Mouse (Mus musculus) megakaryocyte, adult 5-6 weeks (primary cell): ENCODE measurements around the gene Gnao1. TPM values are rescaled to one million over a fixed set of nuclear protein-coding genes. Genes with fewer than 3 reads are reported as not detected.

Source experiments
- ATAC-seq: 2 replicates; pipeline ENCODE4 v1.8.0; 2016; ENCODE audit warnings: mild to moderate bottlenecking, inconsistent platforms; ENCODE audit not compliant: poor library complexity, severe bottlenecking
- total RNA-seq, 2 experiments: library from RNA; stranded (forward) in 1 of 2; stranded (reverse) in 1 of 2; fragments of 153-499, 151-499 nt in 1 of 2; fragments of 221-1000, 200-1000 nt in 1 of 2; gene quantifications; 2 replicates each; pipeline versions ENCODE4 v1.2.3 to v1.2.4; 2015 to 2017

Gnao1 gene
- total RNA-seq, 2 experiments from 2014 or later = not detected

DNA sequence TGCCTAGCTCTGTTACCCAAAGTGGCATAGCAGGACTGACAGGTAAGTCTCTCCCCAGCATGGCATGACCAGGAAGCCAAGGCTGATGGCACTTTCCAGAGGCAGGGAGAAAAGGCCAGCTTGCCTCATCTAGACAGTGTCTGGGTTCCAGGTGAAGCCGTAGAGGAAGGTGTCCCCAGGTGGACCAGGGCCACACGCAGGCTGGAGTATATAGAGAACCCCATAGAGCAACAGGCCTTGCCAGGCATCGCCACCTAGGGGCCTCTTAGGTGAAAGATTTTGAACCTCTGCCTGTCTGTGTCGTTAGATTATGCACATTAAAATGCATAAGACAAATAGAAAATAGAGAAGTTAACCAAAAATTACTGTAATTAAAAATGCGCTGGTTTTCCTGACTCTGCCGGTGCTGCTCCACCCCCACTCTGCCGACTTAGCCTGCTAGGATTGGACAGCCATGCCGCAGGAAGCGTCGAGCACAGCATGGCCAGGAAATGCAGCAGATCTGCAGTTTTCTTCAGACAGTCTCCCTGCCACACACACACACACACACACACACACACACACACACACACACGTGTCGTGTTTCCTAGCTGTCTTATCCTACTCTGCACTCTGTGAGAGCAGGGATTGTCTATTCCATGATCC, 34.2 kb downstream of the Gnao1 start:
- no peak for ATAC-seq

GRCm38 (mm10) chr8:93845186-93845585, 35.4 kb downstream of the Gnao1 start:
- no peak for ATAC-seq

DNA sequence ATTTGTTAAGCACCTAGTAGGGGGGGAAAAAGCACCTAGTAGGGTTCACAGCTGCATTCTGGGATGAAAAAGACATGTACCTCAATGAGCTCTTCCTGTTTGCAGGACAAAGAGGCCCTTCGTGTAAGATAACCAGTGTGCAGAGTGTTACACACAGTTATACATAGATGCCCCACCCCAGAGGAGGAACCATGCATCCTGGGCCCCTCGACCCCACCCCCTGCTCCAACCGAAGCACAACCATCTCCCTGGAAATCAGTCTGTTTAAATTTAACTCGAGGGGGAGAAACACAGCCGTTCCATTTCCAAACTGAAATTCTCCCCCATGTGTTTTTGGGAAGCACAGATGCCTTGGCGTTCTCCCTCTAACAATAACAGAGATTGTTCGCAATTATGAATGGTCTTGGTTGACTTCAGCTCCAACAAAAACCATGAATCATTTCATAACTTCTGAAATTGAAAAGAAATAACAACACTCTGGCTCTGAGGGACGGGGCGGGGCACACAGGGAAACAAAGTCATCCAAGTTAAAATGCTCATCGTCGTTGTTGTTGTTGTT, 42.4 kb downstream of the Gnao1 start:
- no peak for ATAC-seq

GRCm38 (mm10) chr8:93852851-93853461, 43.2 kb downstream of the Gnao1 start:
- no peak for ATAC-seq

- ATAC-seq = no peak
Measured at GRCm38 (mm10) chr8:93854676-93855075, 44.9 kb downstream of the Gnao1 start.

- no peak for ATAC-seq
Measured at GRCm38 (mm10) chr8:93855272-93855671, 45.5 kb downstream of the Gnao1 start.

GRCm38 (mm10) chr8:93857144-93857543, 47.4 kb downstream of the Gnao1 start:
- ATAC-seq = no peak

DNA sequence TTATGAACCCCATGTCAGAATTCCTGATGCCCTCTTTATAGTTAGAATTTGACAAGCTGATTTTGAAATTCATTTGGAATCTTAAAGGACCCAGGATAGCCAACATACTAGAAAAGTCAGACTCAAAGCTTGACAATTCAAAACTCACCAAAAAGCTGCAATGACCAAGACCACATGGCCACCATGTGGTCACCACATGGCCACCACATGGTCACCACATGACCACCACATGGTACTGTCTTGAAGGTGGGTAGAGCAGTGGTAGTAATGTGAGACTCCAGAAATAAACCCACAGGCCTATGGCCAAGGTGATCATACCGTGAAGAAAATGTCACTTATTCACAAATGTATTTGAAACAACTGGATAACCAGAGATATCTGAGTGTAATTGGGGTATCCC, 48.5 kb downstream of the Gnao1 start:
- no peak for ATAC-seq

GRCm38 (mm10) chr8:93860020-93860419, 50.3 kb downstream of the Gnao1 start:
- ATAC-seq = no peak

- no peak for ATAC-seq
Measured at GRCm38 (mm10) chr8:93864064-93864463, 54.3 kb downstream of the Gnao1 start.

DNA sequence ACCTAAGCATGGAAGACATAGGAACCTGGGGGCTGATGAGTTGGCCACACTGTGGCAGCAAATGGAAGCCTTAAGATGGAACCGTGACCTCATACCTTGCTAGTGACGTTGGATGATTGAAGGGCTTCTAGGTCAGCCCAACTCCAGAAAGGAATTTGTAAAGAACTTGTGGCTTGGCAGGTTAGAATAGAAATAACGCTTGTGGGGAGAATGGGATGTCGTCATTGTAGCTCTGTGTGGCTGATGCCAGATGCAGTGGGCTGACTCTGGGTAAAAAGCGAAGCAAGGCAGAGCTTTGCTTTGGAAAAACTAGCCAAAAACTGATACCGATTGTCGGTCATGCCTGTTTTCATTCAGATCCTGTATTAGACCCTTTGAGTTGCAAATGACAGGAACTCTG, 56.5 kb downstream of the Gnao1 start:
- no peak for ATAC-seq

- no peak for ATAC-seq
Measured at GRCm38 (mm10) chr8:93868486-93869221, 58.9 kb downstream of the Gnao1 start.

DNA sequence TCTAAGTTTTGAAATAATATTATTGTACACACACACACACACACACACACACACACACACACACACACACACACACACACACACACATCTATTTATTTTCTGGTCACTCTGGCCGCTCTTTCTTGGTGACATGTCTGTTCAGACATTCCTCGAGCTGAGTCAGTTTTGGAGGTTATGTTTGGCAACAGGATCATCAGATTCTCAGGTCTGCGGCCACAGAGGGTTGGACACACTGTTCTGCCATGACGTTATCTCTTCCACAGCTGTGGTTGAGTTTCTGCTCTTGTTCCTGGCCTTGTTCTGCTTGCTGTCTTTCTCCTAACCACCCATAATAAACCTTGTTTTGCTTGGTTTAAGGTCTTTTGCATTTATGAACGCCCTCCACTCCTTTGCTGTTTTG, 61.5 kb downstream of the Gnao1 start:
- no peak for ATAC-seq

DNA sequence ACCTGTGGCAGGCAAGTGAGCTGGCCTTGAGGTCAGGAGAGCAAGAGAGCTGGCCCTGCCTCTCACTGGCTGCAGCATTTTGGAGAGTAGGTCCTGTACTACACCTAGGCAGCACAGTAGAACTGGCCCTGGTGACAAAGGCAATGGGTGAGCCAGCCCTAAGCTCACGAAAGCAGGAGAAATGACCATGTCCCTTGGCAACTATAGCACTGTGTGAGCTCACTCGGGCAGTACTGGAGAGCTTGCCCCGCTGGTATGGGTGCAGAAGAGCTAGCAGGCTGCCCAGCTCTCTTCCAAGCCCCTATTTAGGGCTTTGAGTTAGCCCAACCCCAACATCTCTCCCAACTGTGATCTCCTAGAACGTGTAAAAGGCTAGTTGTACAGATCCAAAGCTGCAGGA, 68.6 kb downstream of the Gnao1 start:
- ATAC-seq = no peak

DNA sequence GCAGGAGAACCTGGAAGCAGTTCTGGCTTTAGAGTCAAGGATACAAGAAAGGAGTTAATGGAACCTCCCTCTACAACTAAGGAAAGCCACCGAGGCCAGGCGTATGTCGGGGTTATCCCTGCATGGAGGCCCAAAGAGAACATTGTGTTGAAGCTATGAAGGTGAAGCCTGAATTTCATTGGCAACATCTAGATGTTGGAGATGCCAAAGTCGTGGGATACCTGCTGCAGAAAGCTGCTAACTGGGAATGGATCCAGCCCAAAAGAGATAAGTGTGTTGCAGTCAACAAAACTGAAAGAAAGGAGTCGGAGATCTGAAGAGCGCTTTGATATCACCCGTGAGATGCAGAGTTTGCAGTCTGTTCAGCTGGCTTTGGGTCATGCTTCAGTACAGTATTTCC, 70.2 kb downstream of the Gnao1 start:
- no peak for ATAC-seq

DNA sequence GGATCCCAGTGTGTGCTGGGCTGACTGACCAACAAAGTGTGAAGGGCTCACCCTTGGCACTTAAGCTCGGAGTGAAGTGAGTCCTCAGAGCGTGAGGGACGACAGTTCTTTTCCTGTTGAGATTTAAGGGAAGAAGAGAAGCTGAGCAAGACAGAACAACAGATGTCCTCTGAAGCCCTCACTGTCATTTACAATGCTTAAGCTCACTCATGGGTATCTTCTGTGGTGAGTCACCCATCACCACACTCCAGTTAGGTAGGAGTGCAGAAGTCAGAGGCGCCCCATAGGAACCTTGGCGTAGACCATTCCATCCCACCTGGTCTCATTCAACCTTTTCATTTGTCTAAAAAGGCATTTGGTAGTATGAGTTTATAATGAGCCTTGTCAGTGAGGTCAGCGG, 71.6 kb downstream of the Gnao1 start:
- ATAC-seq = no peak

DNA sequence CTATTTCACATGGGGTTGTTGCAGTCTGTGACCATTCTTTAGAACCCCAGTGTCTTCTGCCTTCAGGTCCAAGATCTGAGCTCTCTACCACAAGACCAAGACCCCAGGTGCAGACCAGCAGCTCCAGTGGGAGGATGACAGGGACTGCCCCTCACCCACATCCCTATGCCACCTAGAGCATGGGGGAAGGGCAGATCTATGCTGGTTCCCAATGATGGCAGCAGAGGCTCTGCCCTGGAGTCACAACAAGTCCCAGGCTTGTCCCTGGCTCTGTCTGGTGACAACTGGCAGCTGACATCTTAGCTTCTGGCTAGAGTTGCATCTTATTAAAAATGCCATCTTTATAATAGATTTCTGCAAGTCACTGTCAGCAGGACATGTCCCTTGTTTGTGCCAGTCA, 73.5 kb downstream of the Gnao1 start:
- no peak for ATAC-seq

DNA sequence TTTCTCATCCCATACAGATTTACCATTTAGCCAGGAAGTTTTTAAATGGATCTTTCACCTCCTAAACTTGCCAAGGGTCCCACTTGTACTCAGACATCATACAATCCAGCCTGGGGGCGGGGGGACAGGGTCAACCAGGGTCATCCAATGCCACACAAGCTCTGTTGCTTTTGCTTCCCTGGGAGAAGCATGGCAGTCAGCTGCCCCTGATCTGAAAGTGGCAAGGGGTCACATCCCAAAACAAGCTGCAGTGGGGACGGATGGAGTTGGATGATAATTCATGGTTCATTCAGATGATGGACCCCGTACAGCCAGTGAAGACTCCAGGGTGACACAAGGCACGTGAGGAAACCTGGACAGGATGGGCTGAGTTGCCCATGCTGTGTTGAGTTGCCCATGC, 74.0 kb downstream of the Gnao1 start:
- ATAC-seq = no peak

- no peak for ATAC-seq
Measured at GRCm38 (mm10) chr8:93884316-93884715, 74.5 kb downstream of the Gnao1 start.

DNA sequence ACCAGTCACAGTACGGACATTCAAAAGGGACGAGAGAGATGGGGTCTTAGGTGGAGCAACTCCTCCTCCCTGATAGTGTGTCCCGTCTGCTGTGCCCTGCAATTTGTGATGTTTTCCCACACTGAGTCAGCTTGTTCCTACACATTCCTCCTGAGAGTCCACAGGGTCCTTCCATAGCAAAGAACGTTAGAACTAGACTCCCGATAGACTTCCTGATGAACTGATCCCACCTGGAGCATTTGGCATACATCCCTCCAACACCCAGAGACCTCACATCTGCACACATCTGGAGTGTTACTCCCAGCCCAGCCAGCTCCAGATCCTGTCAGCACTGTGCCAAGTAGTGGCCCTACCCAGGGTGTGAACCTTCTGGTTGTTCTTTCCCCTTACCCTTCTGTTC, 76.4 kb downstream of the Gnao1 start:
- ATAC-seq = no peak

GRCm38 (mm10) chr8:93888150-93888676, 78.4 kb downstream of the Gnao1 start:
- ATAC-seq = no peak
